ENCODE assay signal across 10 mouse cellular contexts in genomic region chr5:104110171-104110920, GRCm38 (mm10). TPM values are rescaled to one million over a fixed set of nuclear protein-coding genes. Genes with fewer than 3 reads are reported as not detected.
A peak's percentile ranks its signal among the peaks of the same experiment; 100 is the strongest.
DNase-seq lines count a peak whose midpoint lies in the region; ATAC-seq and TF ChIP-seq lines count a peak whose summit lies in the region.
"Had no signal": no experiment of that assay in that cellular context is flagged by ENCODE, and none has a peak within 500 bp of the region (broad histone marks: within the 10 kb centered on the region; RNA-seq: fewer than 3 reads in every experiment).

No protein-coding gene starts in this region.

- 39% methylated on average over 9 of the region's 9 CpGs for WGBS in heart, adult 2 months
- 52% methylated on average over 9 of the region's 9 CpGs for WGBS in heart, embryonic 14.5 days

- peak overlapping the region; percentile 30 for H3K9ac ChIP-seq in heart, adult 2 months (ENCODE audit: low read depth, low read length)
- H3K9ac ChIP-seq in heart, embryonic 14.5 days (ENCODE audit: low read length) = no peak overlapping the region; the same call in 1 of the 2 replicates

- TF ChIP-seq CTCF in heart, adult 2 months (IDR thresholded peaks at IDR 0.05) = no peak

- H3K27me3 ChIP-seq in heart, adult 2 months (ENCODE audit: control insufficient read depth, insufficient read depth, low read length) = no peaks in the 10 kb centered on the region
- no peaks in the 10 kb centered on the region for H3K27me3 ChIP-seq in heart, embryonic 14.5 days (ENCODE audit: control insufficient read depth, insufficient read depth, low read length)

- peaks cover 17% of the 10 kb centered on the region for H3K4me1 ChIP-seq in heart, adult 2 months (ENCODE audit: control insufficient read depth, insufficient read depth, low read length)
- H3K4me1 ChIP-seq in heart, embryonic 14.5 days (ENCODE audit: control insufficient read depth in 2 of 2, insufficient read depth in 2 of 2, low read length in 2 of 2) = peaks cover 44 to 66% of the 10 kb centered on the region in 2 experiments

- no peak for ATAC-seq in heart, embryonic 14.5 days (ENCODE audit: insufficient number of reproducible peaks, insufficient read depth, low FRiP score, low read depth)

- H3K4me3 ChIP-seq in heart, adult 2 months = peak overlapping the region; percentile 37
- H3K4me3 ChIP-seq in heart, embryonic 14.5 days (ENCODE audit: control insufficient read depth in 1 of 2, insufficient read depth in 1 of 2, low read depth in 1 of 2, low read length in 2 of 2) = no peak overlapping the region
- H3K4me3 ChIP-seq: erythroblast, embryonic 14.5 days; myocyte had no signal

- peak overlapping the region; percentile 96 for H3K27ac ChIP-seq in heart, adult 2 months
- peak overlapping the region in 1 of 2 experiments; percentile 70; a peak in 2 of 4 replicates for H3K27ac ChIP-seq in heart, embryonic 14.5 days (replicated peaks in 1 of 2; ENCODE audit: control insufficient read depth in 1 of 2, insufficient read depth in 1 of 2, low read depth in 2 of 2, low read length in 2 of 2)

- TF ChIP-seq POLR2A in heart, adult 2 months (IDR thresholded peaks at IDR 0.05; ENCODE audit: insufficient read depth, low read depth, low read length) = no peak

- no peaks in the 10 kb centered on the region for H3K9me3 ChIP-seq in heart, embryonic 14.5 days (ENCODE audit: control insufficient read depth, low read length)

- no peak for TF ChIP-seq EP300 in heart, adult 2 months (IDR thresholded peaks at IDR 0.05; ENCODE audit: insufficient read depth, low read depth, low read length)

- peak overlapping the region; percentile 26 for H3K4me2 ChIP-seq in heart, embryonic 14.5 days (ENCODE audit: low read length)

- DNase-seq in heart, adult 2 months = peak; percentile 26 to 34
- no peak for DNase-seq in heart, postnatal 14 days
- peak; percentile 44 to 49 for DNase-seq in cerebellum, postnatal 10 days
- DNase-seq in left cerebral cortex, adult 8-10 months (ENCODE audit: low spot score in 2 of 2) = peak; percentile 46 to 87
- peak; percentile 67 for DNase-seq in right cerebral cortex, postnatal 25 days
- no peak for DNase-seq in gastrocnemius, postnatal 25 days
- no peak for DNase-seq in kidney, adult 9 months

- H3K36me3 ChIP-seq in heart, adult 2 months (ENCODE audit: control insufficient read depth, insufficient read depth, low read length) = peaks cover 7% of the 10 kb centered on the region
- no peaks in the 10 kb centered on the region for H3K36me3 ChIP-seq in heart, embryonic 14.5 days (ENCODE audit: control insufficient read depth, insufficient read depth, low read length)

- intact Hi-C loops in heart, adult 2 months (cut with DNase I) = no loop called here
- intact Hi-C loops in heart, postnatal 14 days (cut with DNase I) = no loop called here

- H3K79me2 ChIP-seq in heart, adult 2 months (replicated peaks; ENCODE audit: control insufficient read depth, insufficient read depth, low read length) = no peaks in the 10 kb centered on the region

RNA-seq across cellular contexts. Expression of gene Sparcl1, which starts 3.2 kb away (rescaled TPM):
- 100 to 1,000 TPM; 182 to 219 TPM for total RNA-seq in heart, adult 2 months (2021)
- 122 and 281 TPM in 2 replicates for polyA plus RNA-seq in heart, adult 2 months (2012; rRNA removed)
- 100 to 1,000 TPM; 335 to 337 TPM for total RNA-seq in heart, postnatal 14 days (2021)
- polyA plus RNA-seq in heart, embryonic 14.5 days (2014; fragmentation: Nextera tagmentation; extraction: Ambion mirVana) = 77.0 and 85.0 TPM in 2 replicates
- 1,000 to 10,000 TPM; 1,561 to 1,708 (median 1,583) TPM for total RNA-seq in left cerebral cortex, adult 8-10 months (2022)
- total RNA-seq in gastrocnemius, postnatal 25 days (2021) = 100 to 1,000 TPM; 106 to 110 TPM
- polyA plus RNA-seq: erythroblast, embryonic 14.5 days had no signal

RNA-seq across cellular contexts. Expression of gene Gm17660, which starts 32.9 kb away (rescaled TPM):
- not detected for total RNA-seq in heart, adult 2 months (2021)
- not detected in 2 replicates for polyA plus RNA-seq in heart, adult 2 months (2012; rRNA removed)
- not detected for total RNA-seq in heart, postnatal 14 days (2021)
- polyA plus RNA-seq in heart, embryonic 14.5 days (2014; fragmentation: Nextera tagmentation; extraction: Ambion mirVana) = 0.49 TPM in 1 of 2 replicates, not detected in the other
- not detected for total RNA-seq in left cerebral cortex, adult 8-10 months (2022)
- total RNA-seq in gastrocnemius, postnatal 25 days (2021) = not detected
- polyA plus RNA-seq: erythroblast, embryonic 14.5 days; myocyte had no signal

Comparison
In these comparisons a context has a peak if more than half of its experiments do, and no peak if none do; other contexts are left out.
1. DNase-seq: peak in heart, adult 2 months (2 of 2), cerebellum, postnatal 10 days (2 of 2), left cerebral cortex, adult 8-10 months (2 of 2) and right cerebral cortex, postnatal 25 days (single experiment); none in heart, postnatal 14 days (0 of 2), gastrocnemius, postnatal 25 days (single experiment) and kidney, adult 9 months (single experiment).
2. RNA of gene Sparcl1, which starts 3.2 kb away (total RNA-seq): 1,561 to 1,708 TPM in left cerebral cortex, adult 8-10 months; 335 to 337 TPM in heart, postnatal 14 days, 182 to 219 TPM in heart, adult 2 months and 106 to 110 TPM in gastrocnemius, postnatal 25 days; every median in the first group is over 4 times any median in the second.